Mouse (Mus musculus) frontal cortex, postnatal 10 days (tissue): ENCODE data around the gene Ces1h.
"Not testable (repeated sequence)": the region's sequence is repeated elsewhere in the genome, so short reads cannot be mapped to it uniquely, and the experiment has no call there.

Experiments
- DNase-seq, 2 experiments: peaks; one replicate each; pipeline ENCODE4 v3.0.0; 2022; ENCODE audit warnings: low spot score in 2 of 2, mixed read lengths in 1 of 2

The Ces1h gene

GRCm38 (mm10) chr8:93379625-93380024 lies at the start of gene Ces1h:
Gene Ces1h, minus strand, starts transcription at chr8:93379725.
- DNase-seq = no peak

- no peak for DNase-seq
These were observed 47.7 kb upstream of the Ces1h start for GRCm38 (mm10) chr8:93427195-93427594.

GRCm38 (mm10) chr8:93415387-93415786 lies 35.9 kb upstream of the Ces1h start:
- DNase-seq = no peak

- no peak for DNase-seq
These were observed 29.3 kb upstream of the Ces1h start for GRCm38 (mm10) chr8:93408830-93409229.

- no peak for DNase-seq
These were observed 20.2 kb upstream of the Ces1h start for GRCm38 (mm10) chr8:93399698-93400097.

GRCm38 (mm10) chr8:93398044-93398443 lies 18.5 kb upstream of the Ces1h start:
- no peak for DNase-seq

- DNase-seq = not testable (repeated sequence)
These were observed 14.6 kb upstream of the Ces1h start for GRCm38 (mm10) chr8:93394079-93394619.

GRCm38 (mm10) chr8:93369481-93369880 lies 10.0 kb downstream of the Ces1h start:
- no peak for DNase-seq

- no peak for DNase-seq
These were observed 19.4 kb downstream of the Ces1h start for GRCm38 (mm10) chr8:93360113-93360512.

- DNase-seq = no peak
These were observed 40.0 kb downstream of the Ces1h start for GRCm38 (mm10) chr8:93339531-93339930.

- DNase-seq = no peak
These were observed 42.3 kb downstream of the Ces1h start, which contains the start of gene Ces1g for GRCm38 (mm10) chr8:93337207-93337606. Gene Ces1g, minus strand, starts transcription at chr8:93337308.

- no peak for DNase-seq
These were observed 46.8 kb downstream of the Ces1h start for GRCm38 (mm10) chr8:93332703-93333102.

GRCm38 (mm10) chr8:93331151-93331550 lies 48.4 kb downstream of the Ces1h start:
- no peak for DNase-seq

GRCm38 (mm10) chr8:93325123-93325522 lies 54.4 kb downstream of the Ces1h start:
- DNase-seq = no peak

- no peak for DNase-seq
These were observed 62.5 kb downstream of the Ces1h start for GRCm38 (mm10) chr8:93317031-93317430.

GRCm38 (mm10) chr8:93315557-93315956 lies 64.0 kb downstream of the Ces1h start:
- no peak for DNase-seq
